ENCODE assay signal across 24 mouse cellular contexts in the genomic region with DNA sequence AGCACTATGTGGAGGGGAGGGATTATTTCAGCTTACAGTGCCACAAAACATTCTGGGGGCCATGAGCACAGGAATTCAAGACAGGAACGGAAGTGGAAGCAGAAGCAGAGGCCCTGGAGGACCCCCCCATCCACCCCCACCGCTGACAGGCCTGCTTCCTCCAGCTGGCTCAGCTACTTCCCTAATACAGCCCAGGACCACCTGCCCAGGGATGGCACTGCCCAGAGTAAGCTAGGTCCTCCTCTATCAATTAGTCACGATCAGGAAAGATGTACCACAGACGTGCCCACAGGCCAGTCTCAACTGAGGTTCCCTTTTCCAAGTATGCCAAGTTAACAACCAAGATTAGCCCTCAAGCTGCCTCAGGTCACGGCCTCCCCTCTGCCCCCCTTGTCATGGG. TPM values are rescaled to one million over a fixed set of nuclear protein-coding genes. Genes with fewer than 3 reads are reported as not detected.
DNase-seq lines count a peak whose midpoint lies in the region; ATAC-seq lines count a peak whose summit lies in the region.
"Had no signal": no experiment of that assay in that cellular context is flagged by ENCODE, and none has a peak within 500 bp of the region (broad histone marks: within the 10 kb centered on the region; RNA-seq: fewer than 3 reads in every experiment).

No protein-coding gene starts in this region.

- H3K4me3 ChIP-seq in forebrain, embryonic 13.5 days, result no peak overlapping the region
- no peak overlapping the region for H3K4me3 ChIP-seq in forebrain, embryonic 11.5 days (ENCODE audit: low read depth, low read length)
- H3K4me3 ChIP-seq in midbrain, embryonic 12.5 days, result no peak overlapping the region
- H3K4me3 ChIP-seq in midbrain, embryonic 14.5 days (replicated peaks; ENCODE audit: low read depth, low read length), result no peak overlapping the region
- H3K4me3 ChIP-seq in forebrain, embryonic 15.5 days, result no peak overlapping the region
- H3K4me3 ChIP-seq: embryonic facial prominence, embryonic 12.5 days; gastrocnemius, adult 2 months; heart, embryonic 15.5 days; limb, embryonic 13.5 days; liver, embryonic 12.5 days; myocyte had no signal

- H3K36me3 ChIP-seq in forebrain, embryonic 13.5 days (ENCODE audit: poor library complexity, severe bottlenecking), result peaks cover 37% of the 10 kb centered on the region
- no peaks in the 10 kb centered on the region; the same call in 1 of the 2 replicates for H3K36me3 ChIP-seq in forebrain, embryonic 11.5 days (ENCODE audit: control insufficient read depth, insufficient read depth, low read length)
- peaks cover 34% of the 10 kb centered on the region for H3K36me3 ChIP-seq in midbrain, embryonic 12.5 days
- H3K36me3 ChIP-seq in midbrain, embryonic 14.5 days (ENCODE audit: control insufficient read depth, insufficient read depth, low read length), result no peaks in the 10 kb centered on the region; the same call in 1 of the 2 replicates
- no peaks in the 10 kb centered on the region for H3K36me3 ChIP-seq in forebrain, embryonic 15.5 days
- peaks cover 2% of the 10 kb centered on the region for H3K36me3 ChIP-seq in splenic B cell, adult 2 months (ENCODE audit: control insufficient read depth, insufficient read depth, low read length, poor library complexity, severe bottlenecking)
- H3K36me3 ChIP-seq: embryonic facial prominence, embryonic 12.5 days; heart, embryonic 15.5 days; limb, embryonic 13.5 days; liver, embryonic 12.5 days had no signal

- no peak for ATAC-seq in forebrain, embryonic 13.5 days
- no peak for ATAC-seq in forebrain, embryonic 11.5 days (replicated peaks; ENCODE audit: low FRiP score)
- no peak for ATAC-seq in midbrain, embryonic 12.5 days (ENCODE audit: low FRiP score, low read depth)
- no peak for ATAC-seq in midbrain, embryonic 14.5 days (ENCODE audit: low FRiP score, low TSS enrichment)
- no peak for ATAC-seq in forebrain, embryonic 15.5 days (replicated peaks)
- ATAC-seq in erythroid progenitor cell, adult 5-6 weeks (replicated peaks; ENCODE audit: low FRiP score, poor library complexity, severe bottlenecking), result no peak
- ATAC-seq: inflammation-experienced regulatory T-cells, adult 6 months; liver, embryonic 12.5 days had no signal

- no peaks in the 10 kb centered on the region for H3K9me3 ChIP-seq in forebrain, embryonic 13.5 days (replicated peaks)
- no peaks in the 10 kb centered on the region for H3K9me3 ChIP-seq in forebrain, embryonic 11.5 days (ENCODE audit: control insufficient read depth, low read length)
- no peaks in the 10 kb centered on the region for H3K9me3 ChIP-seq in midbrain, embryonic 12.5 days
- H3K9me3 ChIP-seq in midbrain, embryonic 14.5 days (ENCODE audit: control insufficient read depth, low read length), result no peaks in the 10 kb centered on the region
- H3K9me3 ChIP-seq in forebrain, embryonic 15.5 days, result no peaks in the 10 kb centered on the region
- H3K9me3 ChIP-seq: embryonic facial prominence, embryonic 12.5 days; heart, embryonic 15.5 days; limb, embryonic 13.5 days; liver, embryonic 12.5 days; megakaryocyte, embryonic 14.5 days had no signal

- peak overlapping the region; percentile 71 for H3K27ac ChIP-seq in forebrain, embryonic 13.5 days
- no peak overlapping the region for H3K27ac ChIP-seq in forebrain, embryonic 11.5 days (ENCODE audit: low read depth, low read length)
- H3K27ac ChIP-seq in midbrain, embryonic 12.5 days (replicated peaks), result peak overlapping the region; percentile 71
- H3K27ac ChIP-seq in midbrain, embryonic 14.5 days (replicated peaks; ENCODE audit: low read depth, low read length), result no peak overlapping the region
- peak overlapping the region; percentile 48; the same call in 1 of the 2 replicates for H3K27ac ChIP-seq in forebrain, embryonic 15.5 days (replicated peaks)
- H3K27ac ChIP-seq: embryonic facial prominence, embryonic 12.5 days; gastrocnemius, adult 2 months; heart, embryonic 15.5 days; kidney, postnatal 0 days; limb, embryonic 13.5 days; liver, embryonic 12.5 days had no signal

- WGBS in forebrain, embryonic 13.5 days, result 79% methylated on average over 5 of the region's 5 CpGs
- WGBS in forebrain, embryonic 11.5 days, result 89% methylated on average over 5 of the region's 5 CpGs
- 82% methylated on average over 5 of the region's 5 CpGs for WGBS in midbrain, embryonic 12.5 days
- 63% methylated on average over 5 of the region's 5 CpGs for WGBS in midbrain, embryonic 14.5 days
- 78% methylated on average over 5 of the region's 5 CpGs for WGBS in forebrain, embryonic 15.5 days

- no peaks in the 10 kb centered on the region for H3K27me3 ChIP-seq in forebrain, embryonic 13.5 days
- no peaks in the 10 kb centered on the region for H3K27me3 ChIP-seq in forebrain, embryonic 11.5 days (ENCODE audit: control insufficient read depth, insufficient read depth, low read length)
- H3K27me3 ChIP-seq in midbrain, embryonic 12.5 days, result no peaks in the 10 kb centered on the region
- no peaks in the 10 kb centered on the region for H3K27me3 ChIP-seq in midbrain, embryonic 14.5 days (ENCODE audit: control insufficient read depth, insufficient read depth, low read length)
- no peaks in the 10 kb centered on the region for H3K27me3 ChIP-seq in forebrain, embryonic 15.5 days
- H3K27me3 ChIP-seq in splenic B cell, adult 2 months (ENCODE audit: control insufficient read depth, insufficient read depth, low read length, poor library complexity, severe bottlenecking), result no peaks in the 10 kb centered on the region
- H3K27me3 ChIP-seq: embryonic facial prominence, embryonic 12.5 days; liver, embryonic 12.5 days had no signal

- H3K4me2 ChIP-seq in forebrain, embryonic 13.5 days, result no peak overlapping the region
- no peak overlapping the region for H3K4me2 ChIP-seq in forebrain, embryonic 11.5 days (ENCODE audit: low read depth, low read length, severe bottlenecking)
- no peak overlapping the region for H3K4me2 ChIP-seq in midbrain, embryonic 12.5 days (replicated peaks)
- H3K4me2 ChIP-seq in midbrain, embryonic 14.5 days (ENCODE audit: low read length), result no peak overlapping the region
- H3K4me2 ChIP-seq in forebrain, embryonic 15.5 days (replicated peaks), result no peak overlapping the region
- H3K4me2 ChIP-seq: embryonic facial prominence, embryonic 12.5 days; heart, embryonic 15.5 days; limb, embryonic 13.5 days; liver, embryonic 12.5 days had no signal

- DNase-seq in forebrain, embryonic 11.5 days (ENCODE audit: low spot score), result no peak
- DNase-seq in midbrain, embryonic 14.5 days, result no peak
- peak; percentile 18 for DNase-seq in splenic B cell, adult 2 months (ENCODE audit: low read depth, low spot score)
- DNase-seq: cerebellum, adult 18-20 months; cerebellum, postnatal 14 days; gastrocnemius, adult 2 months; heart, postnatal 36 days; kidney, adult 2 months; layer of hippocampus, adult 9-11 months; lung, adult 2 months; lung, postnatal 14 days had no signal

- no peak overlapping the region for H3K9ac ChIP-seq in forebrain, embryonic 13.5 days
- no peak overlapping the region for H3K9ac ChIP-seq in forebrain, embryonic 11.5 days (ENCODE audit: low read length)
- no peak overlapping the region for H3K9ac ChIP-seq in midbrain, embryonic 12.5 days (replicated peaks)
- H3K9ac ChIP-seq in midbrain, embryonic 14.5 days (replicated peaks; ENCODE audit: low read length), result no peak overlapping the region
- no peak overlapping the region for H3K9ac ChIP-seq in forebrain, embryonic 15.5 days (replicated peaks)
- H3K9ac ChIP-seq: embryonic facial prominence, embryonic 12.5 days; heart, embryonic 15.5 days; limb, embryonic 13.5 days; liver, embryonic 12.5 days had no signal

- peaks cover 39% of the 10 kb centered on the region for H3K4me1 ChIP-seq in forebrain, embryonic 13.5 days
- no peaks in the 10 kb centered on the region for H3K4me1 ChIP-seq in forebrain, embryonic 11.5 days (replicated peaks; ENCODE audit: control insufficient read depth, insufficient read depth, low read length)
- H3K4me1 ChIP-seq in midbrain, embryonic 12.5 days, result peaks cover 30% of the 10 kb centered on the region
- peaks cover 14% of the 10 kb centered on the region; the same call in 1 of the 2 replicates for H3K4me1 ChIP-seq in midbrain, embryonic 14.5 days (ENCODE audit: control insufficient read depth, insufficient read depth, low read length)
- peaks cover 32% of the 10 kb centered on the region for H3K4me1 ChIP-seq in forebrain, embryonic 15.5 days
- H3K4me1 ChIP-seq: embryonic facial prominence, embryonic 12.5 days; heart, embryonic 15.5 days; limb, embryonic 13.5 days had no signal

RNA-seq across cellular contexts. Expression of a gene that starts 19.1 kb away (rescaled TPM):
- polyA plus RNA-seq in forebrain, embryonic 13.5 days (2015; fragmentation: Nextera tagmentation; extraction: Ambion mirVana), result 136 and 138 TPM in 2 replicates
- 108 and 113 TPM in 2 replicates for polyA plus RNA-seq in forebrain, embryonic 11.5 days (2014; fragmentation: Nextera tagmentation; extraction: Ambion mirVana)
- polyA plus RNA-seq in midbrain, embryonic 12.5 days (2016; fragmentation: Nextera tagmentation; extraction: Ambion mirVana), result 119 and 137 TPM in 2 replicates
- polyA plus RNA-seq in midbrain, embryonic 14.5 days (2014; fragmentation: Nextera tagmentation; extraction: Ambion mirVana), result 16.7 and 28.0 TPM in 2 replicates
- polyA plus RNA-seq in forebrain, embryonic 15.5 days (2015; fragmentation: Nextera tagmentation; extraction: Ambion mirVana), result 77.9 and 85.9 TPM in 2 replicates
- total RNA-seq in erythroid progenitor cell, adult 5-6 weeks (2015; ENCODE audit: low replicate concordance), result 1.7 and 1.8 TPM in 2 replicates
- total RNA-seq in erythroid progenitor cell, adult 5-6 weeks (2017; ENCODE audit: low replicate concordance), result 2.3 TPM in 1 of 2 replicates, not detected in the other

RNA-seq across cellular contexts. Expression of a gene that starts 35.6 kb away (rescaled TPM):
- polyA plus RNA-seq in forebrain, embryonic 13.5 days (2015; fragmentation: Nextera tagmentation; extraction: Ambion mirVana), result 1.7 and 1.8 TPM in 2 replicates
- 0.08 and 0.20 TPM in 2 replicates for polyA plus RNA-seq in forebrain, embryonic 11.5 days (2014; fragmentation: Nextera tagmentation; extraction: Ambion mirVana)
- polyA plus RNA-seq in midbrain, embryonic 12.5 days (2016; fragmentation: Nextera tagmentation; extraction: Ambion mirVana), result 0.88 and 2.2 TPM in 2 replicates
- 4.0 and 8.1 TPM in 2 replicates for polyA plus RNA-seq in midbrain, embryonic 14.5 days (2014; fragmentation: Nextera tagmentation; extraction: Ambion mirVana)
- 6.2 and 6.8 TPM in 2 replicates for polyA plus RNA-seq in forebrain, embryonic 15.5 days (2015; fragmentation: Nextera tagmentation; extraction: Ambion mirVana)
- total RNA-seq in erythroid progenitor cell, adult 5-6 weeks (2015; ENCODE audit: low replicate concordance), result not detected in 2 replicates
- not detected in 2 replicates for total RNA-seq in erythroid progenitor cell, adult 5-6 weeks (2017; ENCODE audit: low replicate concordance)
- total RNA-seq: neutrophil, adult 5-6 weeks had no signal
- polyA plus RNA-seq: liver, embryonic 12.5 days had no signal

RNA-seq across cellular contexts. Expression of a gene that starts 48.7 kb away (rescaled TPM):
- polyA plus RNA-seq in forebrain, embryonic 13.5 days (2015; fragmentation: Nextera tagmentation; extraction: Ambion mirVana), result 0.92 and 0.93 TPM in 2 replicates
- polyA plus RNA-seq in forebrain, embryonic 11.5 days (2014; fragmentation: Nextera tagmentation; extraction: Ambion mirVana), result 2.3 and 2.7 TPM in 2 replicates
- polyA plus RNA-seq in midbrain, embryonic 12.5 days (2016; fragmentation: Nextera tagmentation; extraction: Ambion mirVana), result 2.3 and 2.6 TPM in 2 replicates
- 1.3 and 1.6 TPM in 2 replicates for polyA plus RNA-seq in midbrain, embryonic 14.5 days (2014; fragmentation: Nextera tagmentation; extraction: Ambion mirVana)
- 1.3 and 1.7 TPM in 2 replicates for polyA plus RNA-seq in forebrain, embryonic 15.5 days (2015; fragmentation: Nextera tagmentation; extraction: Ambion mirVana)
- total RNA-seq in erythroid progenitor cell, adult 5-6 weeks (2015; ENCODE audit: low replicate concordance), result 0.42 and 0.72 TPM in 2 replicates
- total RNA-seq in erythroid progenitor cell, adult 5-6 weeks (2017; ENCODE audit: low replicate concordance), result not detected in 2 replicates

Comparison
In these comparisons a context has a peak if more than half of its experiments do, and no peak if none do; other contexts are left out.
1. H3K27ac ChIP-seq: peak in forebrain, embryonic 13.5 days (single experiment), midbrain, embryonic 12.5 days (single experiment) and forebrain, embryonic 15.5 days (single experiment); none in forebrain, embryonic 11.5 days (single experiment) and midbrain, embryonic 14.5 days (single experiment).